Comparison of ENCODE assay signal across 8 mouse cellular contexts in genomic region chr9:78480706-78481358, GRCm38 (mm10). TPM values are rescaled to one million over a fixed set of nuclear protein-coding genes. Genes with fewer than 3 reads are reported as not detected.
DNase-seq lines count a peak whose midpoint lies in the region; ATAC-seq and TF ChIP-seq lines count a peak whose summit lies in the region.

No protein-coding gene starts in this region.

- 0 out of 2 replicates have a peak, but pooled peaks have one; percentile 22 for TF ChIP-seq POLR2A in lung, adult 2 months (IDR thresholded peaks at IDR 0.05; ENCODE audit: borderline replicate concordance, extremely low read depth, low read depth, low read length)

- WGBS in forebrain, embryonic 13.5 days = 0% methylated on average over 45 of the region's 46 CpGs
- WGBS in lung, adult 2 months = under 1% methylated on average over 46 of the region's 46 CpGs
- under 1% methylated on average over 46 of the region's 46 CpGs for WGBS in neural tube, embryonic 15.5 days

- H3K4me2 ChIP-seq in forebrain, embryonic 13.5 days = peak overlapping the region; percentile 78
- H3K4me2 ChIP-seq in neural tube, embryonic 15.5 days = peak overlapping the region; percentile 69

- TF ChIP-seq CTCF in lung, adult 2 months (IDR thresholded peaks at IDR 0.05; ENCODE audit: insufficient read depth, low read length) = no peak

- peak; percentile 63 for ATAC-seq in CD4-positive, CD25-positive, alpha-beta regulatory T cell, adult 4 months
- peak; percentile 16 for ATAC-seq in forebrain, embryonic 13.5 days
- peak; percentile 32 for ATAC-seq in neural tube, embryonic 15.5 days (ENCODE audit: low FRiP score)

- H3K36me3 ChIP-seq in forebrain, embryonic 13.5 days (ENCODE audit: poor library complexity, severe bottlenecking) = peaks cover 35% of the 10 kb centered on the region
- H3K36me3 ChIP-seq in neural tube, embryonic 15.5 days = peaks cover 24% of the 10 kb centered on the region

- peaks cover 33% of the 10 kb centered on the region for H3K4me1 ChIP-seq in forebrain, embryonic 13.5 days
- peaks cover 7% of the 10 kb centered on the region for H3K4me1 ChIP-seq in lung, adult 2 months (ENCODE audit: control insufficient read depth, insufficient read depth, low read length)
- peaks cover 41% of the 10 kb centered on the region for H3K4me1 ChIP-seq in neural tube, embryonic 15.5 days

- H3K27ac ChIP-seq in forebrain, embryonic 13.5 days = peak overlapping the region; percentile 96
- peak overlapping the region; percentile 97 for H3K27ac ChIP-seq in neural tube, embryonic 15.5 days (replicated peaks)

- intact Hi-C loops in heart, postnatal 10 days (cut with DNase I) = loop anchor here (1.0 to 10.0 kb wide), 3 partner anchors 33 to 366 kb away; partner anchors contain the start of genes Gm17324 and Mto1

- peak overlapping the region; percentile 99 for H3K4me3 ChIP-seq in forebrain, embryonic 13.5 days
- H3K4me3 ChIP-seq in lung, adult 2 months (replicated peaks; ENCODE audit: extremely low read depth, low read depth, low read length) = peak overlapping the region; percentile 89
- peak overlapping the region; percentile 66 for H3K4me3 ChIP-seq in neural tube, embryonic 15.5 days (replicated peaks)

- no peaks in the 10 kb centered on the region for H3K27me3 ChIP-seq in forebrain, embryonic 13.5 days
- H3K27me3 ChIP-seq in neural tube, embryonic 15.5 days (replicated peaks) = no peaks in the 10 kb centered on the region

- peak overlapping the region; percentile 100 for H3K9ac ChIP-seq in forebrain, embryonic 13.5 days
- peak overlapping the region; percentile 90 for H3K9ac ChIP-seq in neural tube, embryonic 15.5 days (replicated peaks)

- H3K9me3 ChIP-seq in forebrain, embryonic 13.5 days (replicated peaks) = no peaks in the 10 kb centered on the region
- H3K9me3 ChIP-seq in neural tube, embryonic 15.5 days (replicated peaks) = no peaks in the 10 kb centered on the region

- DNase-seq in c-Kit-positive CD71-positive TER-119-negative erythroid progenitor cells, embryonic 14.5 days (ENCODE audit: low read depth) = peak; percentile 48
- DNase-seq in heart, postnatal 10 days = peak; percentile 80 to 86
- DNase-seq in layer of hippocampus, adult 18-20 months (ENCODE audit: low spot score in 2 of 2) = peak; percentile 51 to 80
- peak; percentile 75 for DNase-seq in lung, adult 2 months
- peak; percentile 81 for DNase-seq in testis, postnatal 10 days (ENCODE audit: low spot score)

RNA-seq across cellular contexts. Expression of gene Eef1a1, which starts 8.1 kb away (rescaled TPM):
- over 10,000 TPM; 10,256 to 11,102 TPM for polyA plus RNA-seq in CD4-positive, CD25-positive, alpha-beta regulatory T cell, adult 4 months (2017; shearing (Covaris generic))
- 4,108 and 4,123 TPM in 2 replicates for polyA plus RNA-seq in forebrain, embryonic 13.5 days (2015; fragmentation: Nextera tagmentation; extraction: Ambion mirVana)
- total RNA-seq in heart, postnatal 10 days (2021) = 1,000 to 10,000 TPM; 3,592 to 3,750 TPM
- total RNA-seq in layer of hippocampus, adult 18-20 months (2021) = 1,000 to 10,000 TPM; 3,208 to 3,266 TPM
- polyA plus RNA-seq in lung, adult 2 months (2012; rRNA removed) = 2,131 and 3,172 TPM in 2 replicates
- 2,707 and 3,339 TPM in 2 replicates for polyA plus RNA-seq in neural tube, embryonic 15.5 days (2015; fragmentation: Nextera tagmentation; extraction: Ambion mirVana)

RNA-seq across cellular contexts. Expression of gene Gm17324, which starts 32.2 kb away (rescaled TPM):
- under 1 TPM in 1 of 2 experiments, not detected in 1; 0.51 TPM for polyA plus RNA-seq in CD4-positive, CD25-positive, alpha-beta regulatory T cell, adult 4 months (2017; shearing (Covaris generic))
- polyA plus RNA-seq in forebrain, embryonic 13.5 days (2015; fragmentation: Nextera tagmentation; extraction: Ambion mirVana) = 0.65 and 0.97 TPM in 2 replicates
- total RNA-seq in heart, postnatal 10 days (2021) = not detected
- under 1 TPM; 0.82 to 0.86 TPM for total RNA-seq in layer of hippocampus, adult 18-20 months (2021)
- 0.17 TPM in 1 of 2 replicates, not detected in the other for polyA plus RNA-seq in lung, adult 2 months (2012; rRNA removed)
- 2.6 and 3.0 TPM in 2 replicates for polyA plus RNA-seq in neural tube, embryonic 15.5 days (2015; fragmentation: Nextera tagmentation; extraction: Ambion mirVana)

RNA-seq across cellular contexts. Expression of gene Mto1, which starts 32.8 kb away (rescaled TPM):
- 10 to 100 TPM; 15.6 to 19.1 TPM for polyA plus RNA-seq in CD4-positive, CD25-positive, alpha-beta regulatory T cell, adult 4 months (2017; shearing (Covaris generic))
- polyA plus RNA-seq in forebrain, embryonic 13.5 days (2015; fragmentation: Nextera tagmentation; extraction: Ambion mirVana) = 24.9 and 26.1 TPM in 2 replicates
- total RNA-seq in heart, postnatal 10 days (2021) = 10 to 100 TPM; 18.9 to 21.8 TPM
- 10 to 100 TPM; 22.4 to 23.2 TPM for total RNA-seq in layer of hippocampus, adult 18-20 months (2021)
- polyA plus RNA-seq in lung, adult 2 months (2012; rRNA removed) = 9.9 and 10.3 TPM in 2 replicates
- 30.0 and 30.1 TPM in 2 replicates for polyA plus RNA-seq in neural tube, embryonic 15.5 days (2015; fragmentation: Nextera tagmentation; extraction: Ambion mirVana)

RNA-seq across cellular contexts. Expression of gene Cgas, which starts 37.8 kb away (rescaled TPM):
- polyA plus RNA-seq in CD4-positive, CD25-positive, alpha-beta regulatory T cell, adult 4 months (2017; shearing (Covaris generic)) = 1 to 10 TPM; 2.3 to 3.1 TPM
- 0.47 and 0.62 TPM in 2 replicates for polyA plus RNA-seq in forebrain, embryonic 13.5 days (2015; fragmentation: Nextera tagmentation; extraction: Ambion mirVana)
- total RNA-seq in heart, postnatal 10 days (2021) = 1 to 10 TPM in 1 of 2 experiments, under 1 TPM in 1; 0.96 to 1.1 TPM
- under 1 TPM; 0.51 to 0.69 TPM for total RNA-seq in layer of hippocampus, adult 18-20 months (2021)
- 0.83 and 0.98 TPM in 2 replicates for polyA plus RNA-seq in lung, adult 2 months (2012; rRNA removed)
- polyA plus RNA-seq in neural tube, embryonic 15.5 days (2015; fragmentation: Nextera tagmentation; extraction: Ambion mirVana) = 0.86 and 1.4 TPM in 2 replicates

Comparison
In these comparisons a context has a peak if more than half of its experiments do, and no peak if none do; other contexts are left out.
1. Peak in every context shown above with its lines: DNase-seq, ATAC-seq, H3K4me3 ChIP-seq and H3K27ac ChIP-seq.